In genomic region chr11:75913953-75914352, GRCm38 (mm10) we compare ENCODE assay signal across 9 mouse cellular contexts. TPM values are rescaled to one million over a fixed set of nuclear protein-coding genes. Genes with fewer than 3 reads are reported as not detected.
DNase-seq lines count a peak whose midpoint lies in the region; ATAC-seq and TF ChIP-seq lines count a peak whose summit lies in the region.
"Had no signal": no experiment of that assay in that cellular context is flagged by ENCODE, and none has a peak within 500 bp of the region (broad histone marks: within the 10 kb centered on the region; RNA-seq: fewer than 3 reads in every experiment).

No protein-coding gene starts in this region.

- H3K9me3 ChIP-seq in limb, embryonic 11.5 days (ENCODE audit: control insufficient read depth, low read length), result no peaks in the 10 kb centered on the region
- H3K9me3 ChIP-seq in limb, embryonic 10.5 days (replicated peaks), result 0 out of 2 replicates have a peak, but pooled peaks cover 3% of the 10 kb centered on the region
- H3K9me3 ChIP-seq in midbrain, embryonic 16.5 days (replicated peaks; ENCODE audit: control insufficient read depth, low read length, poor library complexity, severe bottlenecking), result no peaks in the 10 kb centered on the region
- H3K9me3 ChIP-seq: liver, embryonic 15.5 days had no signal

- CTCF ChIA-PET in Patski (lab: Charles Lee), result interaction anchor here (0.6 to 3.0 kb wide), 8 partner anchors 9 to 131 kb away, joined by 3 to 15 read pairs (median 6); no protein-coding TSS in a partner anchor

- H3K4me1 ChIP-seq in limb, embryonic 11.5 days (ENCODE audit: control insufficient read depth, insufficient read depth, low read length), result no peaks in the 10 kb centered on the region
- H3K4me1 ChIP-seq in limb, embryonic 10.5 days, result no peaks in the 10 kb centered on the region
- no peaks in the 10 kb centered on the region for H3K4me1 ChIP-seq in midbrain, embryonic 16.5 days (ENCODE audit: control insufficient read depth, insufficient read depth, low read length)
- H3K4me1 ChIP-seq: liver, embryonic 15.5 days had no signal

- H3K27me3 ChIP-seq in limb, embryonic 11.5 days (ENCODE audit: control insufficient read depth, insufficient read depth, low read length), result no peaks in the 10 kb centered on the region
- H3K27me3 ChIP-seq in limb, embryonic 10.5 days (ENCODE audit: low read depth, poor library complexity, severe bottlenecking), result peaks cover 4% of the 10 kb centered on the region; the same call in 1 of the 2 replicates
- no peaks in the 10 kb centered on the region for H3K27me3 ChIP-seq in Patski
- no peaks in the 10 kb centered on the region for H3K27me3 ChIP-seq in midbrain, embryonic 16.5 days (ENCODE audit: control insufficient read depth, insufficient read depth, low read depth, low read length)
- H3K27me3 ChIP-seq: liver, embryonic 15.5 days had no signal

- peak; percentile 81 for TF ChIP-seq CTCF in Patski (IDR thresholded peaks at IDR 0.05)

- H3K4me3 ChIP-seq in limb, embryonic 11.5 days (ENCODE audit: low read depth, low read length), result no peak overlapping the region
- no peak overlapping the region for H3K4me3 ChIP-seq in limb, embryonic 10.5 days
- H3K4me3 ChIP-seq in midbrain, embryonic 16.5 days (ENCODE audit: low read depth, low read length), result no peak overlapping the region
- H3K4me3 ChIP-seq: liver, embryonic 15.5 days had no signal

- H3K36me3 ChIP-seq in limb, embryonic 11.5 days (ENCODE audit: control insufficient read depth, insufficient read depth, low read length), result no peaks in the 10 kb centered on the region
- no peaks in the 10 kb centered on the region for H3K36me3 ChIP-seq in limb, embryonic 10.5 days
- H3K36me3 ChIP-seq in midbrain, embryonic 16.5 days (ENCODE audit: control insufficient read depth, insufficient read depth, low read length), result no peaks in the 10 kb centered on the region
- H3K36me3 ChIP-seq: liver, embryonic 15.5 days had no signal

- ATAC-seq in limb, embryonic 11.5 days (ENCODE audit: insufficient number of reproducible peaks, low FRiP score, low TSS enrichment, low read depth), result no peak
- no peak for ATAC-seq in Patski
- ATAC-seq in erythroid progenitor cell, adult 5-6 weeks (replicated peaks; ENCODE audit: low FRiP score, poor library complexity, severe bottlenecking), result peak; percentile 86
- no peak for ATAC-seq in midbrain, embryonic 16.5 days

- H3K27ac ChIP-seq in limb, embryonic 11.5 days (replicated peaks; ENCODE audit: low read depth, low read length), result no peak overlapping the region
- no peak overlapping the region for H3K27ac ChIP-seq in limb, embryonic 10.5 days
- H3K27ac ChIP-seq in midbrain, embryonic 16.5 days (ENCODE audit: low read length), result no peak overlapping the region
- H3K27ac ChIP-seq: liver, embryonic 15.5 days had no signal

- no peak overlapping the region for H3K9ac ChIP-seq in limb, embryonic 11.5 days (ENCODE audit: low read length)
- H3K9ac ChIP-seq in midbrain, embryonic 16.5 days (ENCODE audit: low read depth, low read length), result no peak overlapping the region
- H3K9ac ChIP-seq: liver, embryonic 15.5 days had no signal

- POLR2A ChIA-PET in Patski (lab: Charles Lee), result no interaction called here

- peak; percentile 36 for DNase-seq in limb, embryonic 11.5 days (ENCODE audit: low spot score)
- DNase-seq in limb, embryonic 10.5 days (ENCODE audit: low spot score), result no peak
- no peak for DNase-seq in Patski (ENCODE audit: low read depth, low spot score)
- DNase-seq in kidney, postnatal 4 days, result peak; percentile 75 to 82
- peak; percentile 69 to 79 for DNase-seq in spleen, postnatal 36 days (ENCODE audit: low spot score in 2 of 2)
- DNase-seq in retina, postnatal 1 day, result no peak

- 70% methylated on average over 3 of the region's 3 CpGs for WGBS in limb, embryonic 11.5 days
- WGBS in limb, embryonic 10.5 days, result 72% methylated on average over 3 of the region's 3 CpGs
- 68% methylated on average over 3 of the region's 3 CpGs for WGBS in midbrain, embryonic 16.5 days

- in situ Hi-C loops in Patski (cut with MboI; ENCODE audit: low pct_unique_long_range_greater_than_20kb), result loop anchor here (5.0 to 25.0 kb wide), 2 partner anchors 53 to 498 kb away; partner anchors contain the start of gene Timm22

- no peak overlapping the region for H3K4me2 ChIP-seq in limb, embryonic 11.5 days (ENCODE audit: low read depth, severe bottlenecking)
- H3K4me2 ChIP-seq in midbrain, embryonic 16.5 days (ENCODE audit: low read length), result no peak overlapping the region
- H3K4me2 ChIP-seq: liver, embryonic 15.5 days had no signal

RNA-seq across cellular contexts. Expression of gene Rph3al, which starts 24.3 kb away (rescaled TPM):
- polyA plus RNA-seq in limb, embryonic 11.5 days (2014; fragmentation: Nextera tagmentation; extraction: Ambion mirVana), result 1.7 and 2.7 TPM in 2 replicates
- 1.2 and 2.4 TPM in 2 replicates for polyA plus RNA-seq in limb, embryonic 10.5 days (2016; fragmentation: Nextera tagmentation; extraction: Ambion mirVana)
- 14.4 TPM for polyA plus RNA-seq in Patski (2021)
- 6.1 and 7.1 TPM in 2 replicates for total RNA-seq in erythroid progenitor cell, adult 5-6 weeks (2015; ENCODE audit: low replicate concordance)
- total RNA-seq in erythroid progenitor cell, adult 5-6 weeks (2017; ENCODE audit: low replicate concordance), result 0.98 and 7.4 TPM in 2 replicates
- polyA plus RNA-seq in midbrain, embryonic 16.5 days (2015; fragmentation: Nextera tagmentation; extraction: Ambion mirVana), result 3.4 and 4.9 TPM in 2 replicates

Comparison
In these comparisons a context has a peak if more than half of its experiments do, and no peak if none do; other contexts are left out.
1. DNase-seq: peak in limb, embryonic 11.5 days (single experiment), kidney, postnatal 4 days (2 of 2) and spleen, postnatal 36 days (2 of 2); none in limb, embryonic 10.5 days (single experiment), Patski (single experiment) and retina, postnatal 1 day (single experiment).